In genomic region chr11:98936606-98937409, GRCm38 (mm10) we compare ENCODE assay signal across 8 mouse cellular contexts. TPM values are rescaled to one million over a fixed set of nuclear protein-coding genes. Genes with fewer than 3 reads are reported as not detected.
DNase-seq lines count a peak whose midpoint lies in the region; ATAC-seq and TF ChIP-seq lines count a peak whose summit lies in the region.

No protein-coding gene starts in this region.

- peak; percentile 43 for DNase-seq in cerebellum, adult 9-10 months
- no peak for DNase-seq in embryo, embryonic 10 days (ENCODE audit: low spot score)
- DNase-seq in left cerebral cortex, postnatal 10 days (ENCODE audit: extremely low spot score in 1 of 2, low spot score in 2 of 2): no peak

- peaks cover 17% of the 10 kb centered on the region for H3K4me1 ChIP-seq in ES-Bruce4 (ENCODE audit: control insufficient read depth, insufficient read depth, low read length)
- peaks cover 89% of the 10 kb centered on the region for H3K4me1 ChIP-seq in heart, embryonic 13.5 days
- peaks cover 90% of the 10 kb centered on the region for H3K4me1 ChIP-seq in limb, embryonic 12.5 days (replicated peaks)
- peaks cover 42% of the 10 kb centered on the region for H3K4me1 ChIP-seq in midbrain, embryonic 16.5 days (ENCODE audit: control insufficient read depth, insufficient read depth, low read length)

- intact Hi-C loops in left cerebral cortex, postnatal 10 days (cut with DNase I): no loop called here

- ATAC-seq in cerebellum, adult (ENCODE audit: insufficient number of reproducible peaks, low FRiP score, low TSS enrichment): no peak
- ATAC-seq in heart, embryonic 13.5 days (ENCODE audit: extremely low read depth, insufficient number of reproducible peaks, low FRiP score, low TSS enrichment): no peak
- peak; percentile 12 for ATAC-seq in limb, embryonic 12.5 days (ENCODE audit: insufficient number of reproducible peaks, insufficient read depth, low FRiP score, low TSS enrichment, low read depth)
- ATAC-seq in midbrain, embryonic 16.5 days: peak; percentile 29; the same call in 1 of the 2 replicates

- peak overlapping the region; percentile 79 for H3K4me2 ChIP-seq in heart, embryonic 13.5 days
- H3K4me2 ChIP-seq in limb, embryonic 12.5 days: peak overlapping the region; percentile 90
- H3K4me2 ChIP-seq in midbrain, embryonic 16.5 days (ENCODE audit: low read length): peak overlapping the region; percentile 97

- TF ChIP-seq POLR2A in ES-Bruce4 (IDR thresholded peaks at IDR 0.05; ENCODE audit: insufficient read depth, low read length): no peak

- no peaks in the 10 kb centered on the region for H3K36me3 ChIP-seq in ES-Bruce4 (ENCODE audit: control insufficient read depth, insufficient read depth, low read length, poor library complexity, severe bottlenecking)
- H3K36me3 ChIP-seq in heart, embryonic 13.5 days: peaks cover 17% of the 10 kb centered on the region
- H3K36me3 ChIP-seq in limb, embryonic 12.5 days: peaks cover 5% of the 10 kb centered on the region; the same call in 1 of the 2 replicates
- no peaks in the 10 kb centered on the region for H3K36me3 ChIP-seq in midbrain, embryonic 16.5 days (ENCODE audit: control insufficient read depth, insufficient read depth, low read length)

- no peaks in the 10 kb centered on the region for H3K27me3 ChIP-seq in ES-Bruce4 (ENCODE audit: control insufficient read depth, insufficient read depth, low read length, poor library complexity, severe bottlenecking)
- no peaks in the 10 kb centered on the region; the same call in 1 of the 2 replicates for H3K27me3 ChIP-seq in heart, embryonic 13.5 days (replicated peaks)
- no peaks in the 10 kb centered on the region for H3K27me3 ChIP-seq in limb, embryonic 12.5 days
- H3K27me3 ChIP-seq in midbrain, embryonic 16.5 days (ENCODE audit: control insufficient read depth, insufficient read depth, low read depth, low read length): peaks cover 13% of the 10 kb centered on the region

- no peaks in the 10 kb centered on the region for H3K9me3 ChIP-seq in ES-Bruce4 (replicated peaks; ENCODE audit: control insufficient read depth, insufficient read depth, low read length, poor library complexity, severe bottlenecking)
- no peaks in the 10 kb centered on the region for H3K9me3 ChIP-seq in heart, embryonic 13.5 days
- H3K9me3 ChIP-seq in limb, embryonic 12.5 days: no peaks in the 10 kb centered on the region
- no peaks in the 10 kb centered on the region for H3K9me3 ChIP-seq in midbrain, embryonic 16.5 days (replicated peaks; ENCODE audit: control insufficient read depth, low read length, poor library complexity, severe bottlenecking)

- no peak for TF ChIP-seq CTCF in ES-Bruce4 (IDR thresholded peaks at IDR 0.05; ENCODE audit: low read depth, low read length)

- no peak for TF ChIP-seq EP300 in ES-Bruce4 (IDR thresholded peaks at IDR 0.05; ENCODE audit: insufficient read depth, low read depth, low read length)

- H3K9ac ChIP-seq in ES-Bruce4 (ENCODE audit: low read depth, poor library complexity, severe bottlenecking): peak overlapping the region; percentile 96
- H3K9ac ChIP-seq in heart, embryonic 13.5 days: peak overlapping the region; percentile 91
- peak overlapping the region; percentile 56 for H3K9ac ChIP-seq in limb, embryonic 12.5 days (replicated peaks)
- peak overlapping the region; percentile 67 for H3K9ac ChIP-seq in midbrain, embryonic 16.5 days (ENCODE audit: low read depth, low read length)

- peak overlapping the region; percentile 51 for H3K4me3 ChIP-seq in ES-Bruce4 (ENCODE audit: low read depth, low read length)
- H3K4me3 ChIP-seq in heart, embryonic 13.5 days: peak overlapping the region; percentile 89
- H3K4me3 ChIP-seq in limb, embryonic 12.5 days (replicated peaks): peak overlapping the region; percentile 75
- H3K4me3 ChIP-seq in midbrain, embryonic 16.5 days (ENCODE audit: low read depth, low read length): peak overlapping the region; percentile 60

- WGBS in heart, embryonic 13.5 days: 2% methylated on average over 23 of the region's 23 CpGs
- 2% methylated on average over 21 of the region's 23 CpGs for WGBS in limb, embryonic 12.5 days
- WGBS in midbrain, embryonic 16.5 days: 4% methylated on average over 23 of the region's 23 CpGs

- no peak overlapping the region for H3K27ac ChIP-seq in ES-Bruce4 (ENCODE audit: insufficient read depth, low read length)
- H3K27ac ChIP-seq in heart, embryonic 13.5 days (replicated peaks): peak overlapping the region; percentile 99
- H3K27ac ChIP-seq in limb, embryonic 12.5 days: peak overlapping the region; percentile 96
- H3K27ac ChIP-seq in midbrain, embryonic 16.5 days (ENCODE audit: low read length): no peak overlapping the region

RNA-seq across cellular contexts. Expression of gene Rara, which starts 9.2 kb away (rescaled TPM):
- polyA plus RNA-seq in ES-Bruce4 (2011; ENCODE audit: insufficient read depth, insufficient read length, low read depth, missing spikeins): 23.7 and 26.3 TPM in 2 replicates
- 27.9 and 28.3 TPM in 2 replicates for polyA plus RNA-seq in heart, embryonic 13.5 days (2015; fragmentation: Nextera tagmentation; extraction: Ambion mirVana)
- polyA plus RNA-seq in limb, embryonic 12.5 days (2016; fragmentation: Nextera tagmentation; extraction: Ambion mirVana): 47.1 TPM in 2 replicates
- 9.5 and 9.6 TPM in 2 replicates for polyA plus RNA-seq in midbrain, embryonic 16.5 days (2015; fragmentation: Nextera tagmentation; extraction: Ambion mirVana)
- 10 to 100 TPM; 16.6 to 16.9 TPM for total RNA-seq in left cerebral cortex, postnatal 10 days (2021)

RNA-seq across cellular contexts. Expression of gene Cdc6, which starts 29.2 kb away (rescaled TPM):
- 54.3 and 55.8 TPM in 2 replicates for polyA plus RNA-seq in ES-Bruce4 (2011; ENCODE audit: insufficient read depth, insufficient read length, low read depth, missing spikeins)
- polyA plus RNA-seq in heart, embryonic 13.5 days (2015; fragmentation: Nextera tagmentation; extraction: Ambion mirVana): 21.1 and 22.9 TPM in 2 replicates
- 44.8 and 48.5 TPM in 2 replicates for polyA plus RNA-seq in limb, embryonic 12.5 days (2016; fragmentation: Nextera tagmentation; extraction: Ambion mirVana)
- 2.4 TPM in 2 replicates for polyA plus RNA-seq in midbrain, embryonic 16.5 days (2015; fragmentation: Nextera tagmentation; extraction: Ambion mirVana)
- under 1 TPM; 0.32 TPM for total RNA-seq in left cerebral cortex, postnatal 10 days (2021)

RNA-seq across cellular contexts. Expression of gene Gjd3, which starts 46.0 kb away (rescaled TPM):
- not detected in 2 replicates for polyA plus RNA-seq in ES-Bruce4 (2011; ENCODE audit: insufficient read depth, insufficient read length, low read depth, missing spikeins)
- polyA plus RNA-seq in heart, embryonic 13.5 days (2015; fragmentation: Nextera tagmentation; extraction: Ambion mirVana): 1.3 and 3.3 TPM in 2 replicates
- polyA plus RNA-seq in limb, embryonic 12.5 days (2016; fragmentation: Nextera tagmentation; extraction: Ambion mirVana): 0.51 TPM in 1 of 2 replicates, not detected in the other
- polyA plus RNA-seq in midbrain, embryonic 16.5 days (2015; fragmentation: Nextera tagmentation; extraction: Ambion mirVana): 1.0 and 1.9 TPM in 2 replicates
- total RNA-seq in left cerebral cortex, postnatal 10 days (2021): 1 to 10 TPM; 4.1 to 5.1 TPM

Comparison
In these comparisons a context has a peak if more than half of its experiments do, and no peak if none do; other contexts are left out.
1. ATAC-seq: peak in limb, embryonic 12.5 days (single experiment) and midbrain, embryonic 16.5 days (single experiment); none in cerebellum, adult (single experiment) and heart, embryonic 13.5 days (single experiment).
2. H3K27ac ChIP-seq: peak in heart, embryonic 13.5 days (single experiment) and limb, embryonic 12.5 days (single experiment); none in ES-Bruce4 (single experiment) and midbrain, embryonic 16.5 days (single experiment).
3. Peak in every context shown above with its lines, with median percentiles within 50 percentile points of each other: H3K4me3 ChIP-seq, H3K9ac ChIP-seq and H3K4me2 ChIP-seq.